7 mouse cellular contexts compared by ENCODE assay signal in the genomic region with DNA sequence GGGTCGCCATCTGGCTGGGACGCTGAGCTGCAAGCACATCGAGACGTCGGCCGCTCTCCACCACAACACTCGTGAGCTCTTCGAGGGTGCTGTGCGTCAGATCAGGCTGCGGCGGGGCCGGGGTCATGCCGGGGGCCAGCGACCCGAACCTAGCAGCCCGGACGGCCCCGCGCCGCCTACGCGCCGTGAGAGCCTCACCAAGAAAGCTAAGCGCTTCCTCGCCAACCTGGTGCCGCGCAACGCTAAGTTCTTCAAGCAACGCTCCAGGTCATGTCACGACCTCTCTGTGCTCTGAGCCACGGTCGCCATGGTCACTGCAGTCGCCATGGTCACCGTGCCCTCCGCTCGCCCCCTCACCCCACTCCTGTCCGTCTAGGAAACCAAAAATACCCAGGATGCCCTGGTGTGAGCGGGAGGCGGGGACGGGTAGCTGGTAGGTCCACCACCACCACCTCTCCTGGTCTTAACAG. TPM values are rescaled to one million over a fixed set of nuclear protein-coding genes. Genes with fewer than 3 reads are reported as not detected.
DNase-seq lines count a peak whose midpoint lies in the region; ATAC-seq and TF ChIP-seq lines count a peak whose summit lies in the region.

No protein-coding gene starts in this region.

- H3K4me1 ChIP-seq in CH12.LX (ENCODE audit: control insufficient read depth in 1 of 2, insufficient read depth in 2 of 2): peaks cover 17 to 38% of the 10 kb centered on the region in 2 experiments
- H3K4me1 ChIP-seq in forebrain, embryonic 16.5 days (replicated peaks; ENCODE audit: control insufficient read depth, insufficient read depth, low read length): peaks cover 20% of the 10 kb centered on the region
- peaks cover 42% of the 10 kb centered on the region for H3K4me1 ChIP-seq in kidney, embryonic 15.5 days
- H3K4me1 ChIP-seq in stomach, postnatal 0 days (replicated peaks; ENCODE audit: control insufficient read depth, insufficient read depth): 0 out of 2 replicates have a peak, but pooled peaks cover 4% of the 10 kb centered on the region

- H3K4me2 ChIP-seq in CH12.LX (ENCODE audit: insufficient read depth, low read depth, poor library complexity, severe bottlenecking): peak overlapping the region; percentile 52
- peak overlapping the region; percentile 45 for H3K4me2 ChIP-seq in forebrain, embryonic 16.5 days (ENCODE audit: low read length)
- peak overlapping the region; percentile 82 for H3K4me2 ChIP-seq in kidney, embryonic 15.5 days
- peak overlapping the region; percentile 63 for H3K4me2 ChIP-seq in stomach, postnatal 0 days (replicated peaks; ENCODE audit: low read depth)

- TF ChIP-seq CTCF in CH12.LX (conservative IDR thresholded peaks at IDR 0.05 in 1 of 2, IDR thresholded peaks at IDR 0.05 in 1 of 2; ENCODE audit: low read depth in 2 of 2, low read length in 2 of 2): no peak
- no peak for TF ChIP-seq CTCF in stomach, postnatal 0 days (IDR thresholded peaks at IDR 0.05; ENCODE audit: low read depth)

- 3% methylated on average over 40 of the region's 40 CpGs for WGBS in forebrain, embryonic 16.5 days
- 2% methylated on average over 40 of the region's 40 CpGs for WGBS in kidney, embryonic 15.5 days
- 3% methylated on average over 40 of the region's 40 CpGs for WGBS in stomach, postnatal 0 days

- H3K9me3 ChIP-seq in CH12.LX (replicated peaks; ENCODE audit: low read length): no peaks in the 10 kb centered on the region
- H3K9me3 ChIP-seq in forebrain, embryonic 16.5 days (ENCODE audit: control insufficient read depth, low read length): no peaks in the 10 kb centered on the region
- no peaks in the 10 kb centered on the region; the same call in 1 of the 2 replicates for H3K9me3 ChIP-seq in kidney, embryonic 15.5 days (replicated peaks)
- no peaks in the 10 kb centered on the region for H3K9me3 ChIP-seq in stomach, postnatal 0 days (ENCODE audit: control insufficient read depth, low read length)

- peak overlapping the region; percentile 64 for H3K9ac ChIP-seq in CH12.LX (ENCODE audit: insufficient read depth, low read depth)
- peak overlapping the region; percentile 47 for H3K9ac ChIP-seq in forebrain, embryonic 16.5 days (replicated peaks; ENCODE audit: low read depth, low read length)
- peak overlapping the region; percentile 53 for H3K9ac ChIP-seq in kidney, embryonic 15.5 days
- peak overlapping the region; percentile 53 for H3K9ac ChIP-seq in stomach, postnatal 0 days (ENCODE audit: low read length)

- in situ Hi-C loops in CH12.LX (cut with MboI; ENCODE audit: low pct_ligation_motif_present, low pct_unique_long_range_greater_than_20kb, low sequenced_read_pairs): no loop called here

- ATAC-seq in forebrain, embryonic 16.5 days: no peak
- peak; percentile 61 for ATAC-seq in kidney, embryonic 15.5 days (replicated peaks; ENCODE audit: low FRiP score)
- peak; percentile 6; the same call in 1 of the 2 replicates for ATAC-seq in megakaryocyte progenitor cell, adult 5-6 weeks (replicated peaks; ENCODE audit: poor library complexity)
- no peak for ATAC-seq in stomach, postnatal 0 days (ENCODE audit: low FRiP score, low TSS enrichment)

- DNase-seq in CH12.LX (ENCODE audit: extremely low read depth): no peak
- peak; percentile 68 for DNase-seq in ZHBTc4 (ENCODE audit: low read depth, low spot score)
- DNase-seq in stomach, postnatal 0 days (ENCODE audit: low spot score): no peak
- no peak for DNase-seq in urinary bladder, postnatal 10 days (ENCODE audit: low spot score)

- peak; percentile 54 for TF ChIP-seq POLR2A in CH12.LX (IDR thresholded peaks at IDR 0.05; ENCODE audit: low read depth, low read length)

- no peak for TF ChIP-seq RAD21 in CH12.LX (IDR thresholded peaks at IDR 0.05; ENCODE audit: low read depth, low read length)

- no peak for TF ChIP-seq EP300 in CH12.LX (IDR thresholded peaks at IDR 0.05; ENCODE audit: low read length)
- TF ChIP-seq EP300 in stomach, postnatal 0 days (optimal IDR thresholded peaks at IDR 0.05): no peak

- dilution Hi-C loops in CH12.LX (cut with MboI; ENCODE audit: extremely low pct_ligation_motif_present, extremely low pct_unique_long_range_greater_than_20kb, low sequenced_read_pairs): no loop called here

- no peaks in the 10 kb centered on the region for H3K36me3 ChIP-seq in CH12.LX (replicated peaks in 1 of 2; ENCODE audit: control insufficient read depth in 1 of 2, insufficient read depth in 1 of 2, low read length in 1 of 2)
- H3K36me3 ChIP-seq in forebrain, embryonic 16.5 days (ENCODE audit: control insufficient read depth, insufficient read depth): no peaks in the 10 kb centered on the region
- H3K36me3 ChIP-seq in kidney, embryonic 15.5 days: no peaks in the 10 kb centered on the region
- H3K36me3 ChIP-seq in stomach, postnatal 0 days (ENCODE audit: control insufficient read depth, insufficient read depth, low read length): no peaks in the 10 kb centered on the region

- H3K79me2 ChIP-seq in CH12.LX (replicated peaks; ENCODE audit: control insufficient read depth, extremely low read depth, insufficient read depth, poor library complexity, severe bottlenecking): no peaks in the 10 kb centered on the region

- H3K27ac ChIP-seq in CH12.LX (ENCODE audit: insufficient read depth, low read depth): no peak overlapping the region
- no peak overlapping the region for H3K27ac ChIP-seq in forebrain, embryonic 16.5 days (ENCODE audit: low read length)
- H3K27ac ChIP-seq in kidney, embryonic 15.5 days: no peak overlapping the region
- H3K27ac ChIP-seq in stomach, postnatal 0 days (replicated peaks): no peak overlapping the region

- no peaks in the 10 kb centered on the region for H3K27me3 ChIP-seq in CH12.LX (replicated peaks)
- H3K27me3 ChIP-seq in forebrain, embryonic 16.5 days (replicated peaks; ENCODE audit: control insufficient read depth, insufficient read depth, low read length): 0 out of 2 replicates have a peak, but pooled peaks cover 8% of the 10 kb centered on the region
- H3K27me3 ChIP-seq in kidney, embryonic 15.5 days: peaks cover 34% of the 10 kb centered on the region
- peaks cover 6% of the 10 kb centered on the region; the same call in 1 of the 2 replicates for H3K27me3 ChIP-seq in stomach, postnatal 0 days (ENCODE audit: control insufficient read depth, insufficient read depth, low read length)

- peak overlapping the region in 2 of 3 experiments; percentile 47 to 72 for H3K4me3 ChIP-seq in CH12.LX (replicated peaks in 1 of 3; ENCODE audit: low read depth in 2 of 3, low read length in 2 of 3, poor library complexity in 1 of 3)
- H3K4me3 ChIP-seq in forebrain, embryonic 16.5 days (replicated peaks; ENCODE audit: low read length): peak overlapping the region; percentile 30
- H3K4me3 ChIP-seq in kidney, embryonic 15.5 days (replicated peaks): peak overlapping the region; percentile 49
- peak overlapping the region; percentile 38 for H3K4me3 ChIP-seq in stomach, postnatal 0 days (ENCODE audit: low read depth, low read length)

RNA-seq across cellular contexts. Expression of gene Rem2, which starts 3.6 kb away (rescaled TPM):
- 0.08 and 0.29 TPM in 2 replicates for total RNA-seq in CH12.LX (2012; rRNA removed)
- total RNA-seq in CH12.LX (2014; rRNA removed): not detected in 2 replicates
- 0.18 TPM in 1 of 2 replicates, not detected in the other for polyA plus RNA-seq in CH12.LX (2012; ENCODE audit: insufficient read length, low read depth)
- 21.0 and 27.7 TPM in 2 replicates for polyA plus RNA-seq in forebrain, embryonic 16.5 days (2015; fragmentation: Nextera tagmentation; extraction: Ambion mirVana)
- 6.3 and 6.8 TPM in 2 replicates for polyA plus RNA-seq in kidney, embryonic 15.5 days (2015; fragmentation: Nextera tagmentation; extraction: Ambion mirVana)
- 0.29 and 0.62 TPM in 2 replicates for total RNA-seq in megakaryocyte progenitor cell, adult 5-6 weeks (2015)
- 2.2 TPM in 1 of 2 replicates, not detected in the other for total RNA-seq in megakaryocyte progenitor cell, adult 5-6 weeks (2017)
- 0.47 and 0.59 TPM in 2 replicates for polyA plus RNA-seq in stomach, postnatal 0 days (2015; fragmentation: Nextera tagmentation; extraction: Ambion mirVana)

RNA-seq across cellular contexts. Expression of gene Lrp10, which starts 15.5 kb away (rescaled TPM):
- 51.4 and 60.0 TPM in 2 replicates for total RNA-seq in CH12.LX (2012; rRNA removed)
- 27.9 and 28.7 TPM in 2 replicates for total RNA-seq in CH12.LX (2014; rRNA removed)
- polyA plus RNA-seq in CH12.LX (2012; ENCODE audit: insufficient read length, low read depth): 64.1 and 79.8 TPM in 2 replicates
- polyA plus RNA-seq in forebrain, embryonic 16.5 days (2015; fragmentation: Nextera tagmentation; extraction: Ambion mirVana): 30.8 and 34.3 TPM in 2 replicates
- 46.8 and 54.6 TPM in 2 replicates for polyA plus RNA-seq in kidney, embryonic 15.5 days (2015; fragmentation: Nextera tagmentation; extraction: Ambion mirVana)
- total RNA-seq in megakaryocyte progenitor cell, adult 5-6 weeks (2015): 23.5 and 25.0 TPM in 2 replicates
- total RNA-seq in megakaryocyte progenitor cell, adult 5-6 weeks (2017): 27.4 and 37.2 TPM in 2 replicates
- polyA plus RNA-seq in stomach, postnatal 0 days (2015; fragmentation: Nextera tagmentation; extraction: Ambion mirVana): 59.3 and 70.0 TPM in 2 replicates

RNA-seq across cellular contexts. Expression of gene Prmt5, which starts 37.8 kb away (rescaled TPM):
- 157 and 159 TPM in 2 replicates for total RNA-seq in CH12.LX (2012; rRNA removed)
- 106 and 110 TPM in 2 replicates for total RNA-seq in CH12.LX (2014; rRNA removed)
- polyA plus RNA-seq in CH12.LX (2012; ENCODE audit: insufficient read length, low read depth): 185 and 206 TPM in 2 replicates
- polyA plus RNA-seq in forebrain, embryonic 16.5 days (2015; fragmentation: Nextera tagmentation; extraction: Ambion mirVana): 105 and 108 TPM in 2 replicates
- 101 and 104 TPM in 2 replicates for polyA plus RNA-seq in kidney, embryonic 15.5 days (2015; fragmentation: Nextera tagmentation; extraction: Ambion mirVana)
- total RNA-seq in megakaryocyte progenitor cell, adult 5-6 weeks (2015): 57.3 and 76.3 TPM in 2 replicates
- total RNA-seq in megakaryocyte progenitor cell, adult 5-6 weeks (2017): 62.1 and 66.6 TPM in 2 replicates
- polyA plus RNA-seq in stomach, postnatal 0 days (2015; fragmentation: Nextera tagmentation; extraction: Ambion mirVana): 28.1 and 29.2 TPM in 2 replicates

RNA-seq across cellular contexts. Expression of gene Mmp14, which starts 48.1 kb away (rescaled TPM):
- 0.08 and 0.17 TPM in 2 replicates for total RNA-seq in CH12.LX (2012; rRNA removed)
- total RNA-seq in CH12.LX (2014; rRNA removed): 0.08 and 0.11 TPM in 2 replicates
- 0.10 TPM in 1 of 2 replicates, not detected in the other for polyA plus RNA-seq in CH12.LX (2012; ENCODE audit: insufficient read length, low read depth)
- 49.4 and 62.3 TPM in 2 replicates for polyA plus RNA-seq in forebrain, embryonic 16.5 days (2015; fragmentation: Nextera tagmentation; extraction: Ambion mirVana)
- polyA plus RNA-seq in kidney, embryonic 15.5 days (2015; fragmentation: Nextera tagmentation; extraction: Ambion mirVana): 155 and 168 TPM in 2 replicates
- total RNA-seq in megakaryocyte progenitor cell, adult 5-6 weeks (2015): 2.1 and 4.5 TPM in 2 replicates
- total RNA-seq in megakaryocyte progenitor cell, adult 5-6 weeks (2017): 3.0 and 4.1 TPM in 2 replicates
- polyA plus RNA-seq in stomach, postnatal 0 days (2015; fragmentation: Nextera tagmentation; extraction: Ambion mirVana): 63.9 and 70.4 TPM in 2 replicates

RNA-seq across cellular contexts. Expression of gene Mrpl52, which starts 52.8 kb away (rescaled TPM):
- 309 and 328 TPM in 2 replicates for total RNA-seq in CH12.LX (2012; rRNA removed)
- total RNA-seq in CH12.LX (2014; rRNA removed): 87.9 and 97.1 TPM in 2 replicates
- polyA plus RNA-seq in CH12.LX (2012; ENCODE audit: insufficient read length, low read depth): 230 and 281 TPM in 2 replicates
- polyA plus RNA-seq in forebrain, embryonic 16.5 days (2015; fragmentation: Nextera tagmentation; extraction: Ambion mirVana): 229 and 239 TPM in 2 replicates
- 265 and 305 TPM in 2 replicates for polyA plus RNA-seq in kidney, embryonic 15.5 days (2015; fragmentation: Nextera tagmentation; extraction: Ambion mirVana)
- 118 and 124 TPM in 2 replicates for total RNA-seq in megakaryocyte progenitor cell, adult 5-6 weeks (2015)
- total RNA-seq in megakaryocyte progenitor cell, adult 5-6 weeks (2017): 75.1 and 86.7 TPM in 2 replicates
- 312 and 339 TPM in 2 replicates for polyA plus RNA-seq in stomach, postnatal 0 days (2015; fragmentation: Nextera tagmentation; extraction: Ambion mirVana)

Comparison
In these comparisons a context has a peak if more than half of its experiments do, and no peak if none do; other contexts are left out.
1. ATAC-seq: peak in kidney, embryonic 15.5 days (single experiment) and megakaryocyte progenitor cell, adult 5-6 weeks (single experiment); none in forebrain, embryonic 16.5 days (single experiment) and stomach, postnatal 0 days (single experiment).
2. Peak in every context shown above with its lines, with median percentiles within 50 percentile points of each other: H3K4me2 ChIP-seq, H3K4me3 ChIP-seq and H3K9ac ChIP-seq.